Mouse (Mus musculus) forebrain, embryonic 16.5 days (tissue): Measurements from ENCODE around the gene Rftn1. TPM values are rescaled to one million over a fixed set of nuclear protein-coding genes. Genes with fewer than 3 reads are reported as not detected.
"Not testable (repeated sequence)": the region's sequence is repeated elsewhere in the genome, so short reads cannot be mapped to it uniquely, and the experiment has no call there.

Experiments
- ATAC-seq: fragments of 200-750 bp; cut with Nextera tagmentation; 2 replicates; pipeline ENCODE4 v1.8.0; 2017; ENCODE audit warnings: mild to moderate bottlenecking, moderate library complexity
- H3K27ac ChIP-seq: fragments of 300-500 bp; sonication (generic); 2 replicates; pipeline ENCODE4 v1.5.1; 2014; ENCODE audit warnings: low read length, control low read depth
- H3K27me3 ChIP-seq: fragments of 300-500 bp; sonication (generic); replicated peaks from 2 replicates; pipeline ENCODE4 v1.6.1; 2014; ENCODE audit warnings: low read length; ENCODE audit not compliant: control insufficient read depth, insufficient read depth
- H3K36me3 ChIP-seq: fragments of 300-500 bp; sonication (generic); 2 replicates; pipeline ENCODE4 v1.6.1; 2014; ENCODE audit not compliant: control insufficient read depth, insufficient read depth
- H3K4me1 ChIP-seq: fragments of 300-500 bp; sonication (generic); replicated peaks from 2 replicates; pipeline ENCODE4 v1.6.1; 2014; ENCODE audit warnings: low read length; ENCODE audit not compliant: control insufficient read depth, insufficient read depth
- H3K4me2 ChIP-seq: fragments of 300-500 bp; sonication (generic); 2 replicates; pipeline ENCODE4 v1.6.1; 2014; ENCODE audit warnings: mild to moderate bottlenecking, low read length, control low read depth
- H3K4me3 ChIP-seq: fragments of 300-500 bp; sonication (generic); replicated peaks from 2 replicates; pipeline ENCODE4 v1.5.1; 2014; ENCODE audit warnings: mild to moderate bottlenecking, low read length, control low read depth
- H3K9ac ChIP-seq: fragments of 300-500 bp; sonication (generic); replicated peaks from 2 replicates; pipeline ENCODE4 v1.6.1; 2014; ENCODE audit warnings: low read depth, low read length, control low read depth
- H3K9me3 ChIP-seq: fragments of 300-500 bp; sonication (generic); 2 replicates; pipeline ENCODE4 v1.6.1; 2016; ENCODE audit warnings: low read length; ENCODE audit not compliant: control insufficient read depth
- WGBS: fragments of 180-500 bp; shearing (Covaris S2); extraction: QIAGEN DNeasy Blood & Tissue Kit; methylation state at CpG from one replicate; pipeline ENCODE4 v1.1.7; 2014; 5-methylcytosine and 5-hydroxymethylcytosine counted together
- polyA plus RNA-seq: library from polyadenylated mRNA; unstranded; fragments of >200 nt; fragmentation: Nextera tagmentation; extraction: Ambion mirVana; gene quantifications from 2 replicates; pipeline ENCODE4 v1.2.1, GENCODE M21; 2015

Rftn1 gene
- polyA plus RNA-seq, 1 experiment from 2014 or later: 24.6 TPM

DNA sequence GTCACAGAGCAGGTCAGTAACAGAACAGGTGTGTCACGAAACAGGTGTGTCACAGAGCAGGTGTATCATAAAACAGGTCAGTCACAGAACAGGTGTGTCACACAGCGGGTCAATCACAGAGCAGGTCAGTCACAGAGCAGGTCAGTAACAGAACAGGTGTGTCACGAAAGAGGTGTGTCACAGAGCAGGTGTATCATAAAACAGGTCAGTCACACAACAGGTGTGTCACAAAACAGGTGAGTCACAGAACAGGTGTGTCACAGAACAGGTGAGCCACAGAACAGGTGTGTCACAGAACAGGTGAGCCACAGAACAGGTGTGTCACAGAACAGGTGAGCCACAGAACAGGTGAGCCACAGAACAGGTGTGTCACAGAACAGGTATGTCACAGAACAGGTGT lies 74.8 kb downstream of the Rftn1 start:
- H3K36me3 ChIP-seq, H3K4me1 ChIP-seq, ATAC-seq, H3K4me3 ChIP-seq, H3K9ac ChIP-seq, H3K9me3 ChIP-seq, H3K27me3 ChIP-seq, H3K4me2 ChIP-seq, H3K27ac ChIP-seq: not testable (repeated sequence)
- 96% methylated on average over 3 of the region's 3 CpGs for WGBS

DNA sequence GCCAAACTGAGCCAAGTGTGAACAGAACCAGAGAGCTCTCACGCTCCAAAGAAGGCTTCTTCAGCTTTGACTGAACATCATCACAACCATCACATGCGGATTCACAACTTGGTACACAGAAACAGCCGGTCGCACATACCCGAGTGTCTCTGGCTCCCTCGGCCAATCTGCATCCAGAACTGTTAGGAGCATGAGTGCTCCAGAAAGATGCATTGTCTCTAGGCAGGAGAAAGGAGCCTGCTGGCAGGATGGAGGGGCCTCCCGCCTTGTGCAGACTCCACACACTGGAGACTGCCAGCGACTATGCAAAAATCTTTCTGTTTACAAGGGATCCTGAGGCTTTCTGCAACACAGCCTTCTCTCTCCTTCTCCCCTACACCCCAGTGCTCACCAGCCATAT lies 75.8 kb downstream of the Rftn1 start:
- Histone ChIP-seq H3K4me2 (no peak overlapping the region), H3K36me3 (no peaks in the 10 kb centered on the region), H3K27me3 (no peaks in the 10 kb centered on the region), H3K9ac (no peak overlapping the region), H3K4me3 (no peak overlapping the region), H3K4me1 (0 out of 2 replicates have a peak, but pooled peaks cover 3% of the 10 kb centered on the region), H3K27ac (no peak overlapping the region), H3K9me3 (no peaks in the 10 kb centered on the region)
- peak; percentile 78 for ATAC-seq
- 71% methylated on average over 8 of the region's 8 CpGs for WGBS

DNA sequence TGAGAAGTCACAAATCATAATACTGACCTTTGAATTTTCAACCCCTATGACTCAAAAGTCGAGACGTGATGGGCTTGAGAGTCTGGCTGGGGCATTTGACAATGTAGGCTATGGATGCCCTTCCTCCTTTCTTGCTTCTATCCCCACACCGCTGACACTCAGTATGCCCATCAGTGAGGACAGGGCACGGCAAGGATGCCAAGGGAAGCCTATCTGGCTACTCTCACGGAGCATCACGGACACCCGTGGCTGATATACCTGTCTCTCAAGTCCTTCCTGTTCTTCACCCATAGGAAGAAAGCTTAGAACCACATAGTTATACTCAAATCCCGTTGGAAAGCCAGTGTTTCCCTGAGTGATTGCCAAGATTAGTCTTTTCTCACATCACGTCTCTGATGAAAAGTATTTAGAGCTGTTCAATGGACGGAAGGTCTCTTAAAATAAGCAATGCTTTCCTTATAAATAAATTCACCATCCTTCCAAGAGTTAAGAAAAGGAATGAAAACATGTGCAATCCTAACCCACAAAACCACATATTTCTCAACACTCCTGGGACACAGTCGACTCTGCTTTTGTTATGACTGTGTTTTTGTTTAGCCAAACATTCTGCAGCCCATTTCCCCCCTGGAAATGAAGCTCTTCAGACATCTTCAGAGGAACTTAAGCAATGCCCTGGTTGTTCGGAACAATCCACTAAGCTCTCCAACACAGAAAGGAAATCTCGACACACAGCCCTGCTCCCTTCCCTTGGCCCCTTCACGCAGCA lies 79.6 kb downstream of the Rftn1 start:
- Histone ChIP-seq H3K9ac (no peak overlapping the region), H3K4me3 (no peak overlapping the region), H3K4me1 (0 out of 2 replicates have a peak, but pooled peaks cover 3% of the 10 kb centered on the region), H3K36me3 (no peaks in the 10 kb centered on the region), H3K27ac (no peak overlapping the region), H3K4me2 (no peak overlapping the region), H3K27me3 (no peaks in the 10 kb centered on the region), H3K9me3 (no peaks in the 10 kb centered on the region)
- WGBS: 59% methylated on average over 14 of the region's 14 CpGs
- no peak for ATAC-seq

- WGBS: 98% methylated on average over 10 of the region's 10 CpGs
- Histone ChIP-seq H3K27me3 (no peaks in the 10 kb centered on the region), H3K4me3 (no peak overlapping the region), H3K36me3 (peaks cover 5% of the 10 kb centered on the region; the same call in 1 of the 2 replicates), H3K4me1 (0 out of 2 replicates have a peak, but pooled peaks cover 3% of the 10 kb centered on the region), H3K9me3 (peaks cover 6% of the 10 kb centered on the region), H3K9ac (no peak overlapping the region), H3K27ac (no peak overlapping the region), H3K4me2 (no peak overlapping the region)
- ATAC-seq: no peak
Observed at GRCm38 (mm10) chr17:50106811-50107210, 83.7 kb downstream of the Rftn1 start.

DNA sequence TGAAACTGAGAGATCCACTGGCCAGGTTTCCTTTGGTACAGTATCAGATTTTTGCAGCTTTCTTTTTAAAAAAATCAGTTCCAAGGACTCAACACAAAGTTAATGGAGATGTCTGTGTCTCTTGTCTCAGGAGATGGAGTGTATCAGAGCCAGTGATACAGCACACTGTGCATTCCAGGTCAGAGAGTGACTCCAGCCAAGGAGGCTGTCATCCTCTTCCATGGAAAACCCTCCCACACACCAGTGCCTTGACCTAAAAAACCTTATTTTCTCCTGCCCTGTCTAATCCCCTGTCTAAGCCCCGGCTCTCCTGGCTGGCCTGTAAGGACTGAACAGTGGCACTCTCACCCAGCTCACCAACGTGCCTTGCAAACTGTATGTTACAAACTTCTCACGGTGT lies 86.3 kb downstream of the Rftn1 start:
- ATAC-seq: no peak
- 94% methylated on average over 3 of the region's 3 CpGs for WGBS

GRCm38 (mm10) chr17:50101416-50101815 lies 89.1 kb downstream of the Rftn1 start:
- H3K9me3 ChIP-seq: peaks cover 6% of the 10 kb centered on the region
- H3K36me3 ChIP-seq: peaks cover 5% of the 10 kb centered on the region; the same call in 1 of the 2 replicates
- H3K4me2 ChIP-seq: no peak overlapping the region
- WGBS: 96% methylated on average over 3 of the region's 3 CpGs
- no peak for ATAC-seq
- H3K27ac ChIP-seq: no peak overlapping the region
- H3K4me1 ChIP-seq: peaks cover 10% of the 10 kb centered on the region
- H3K9ac ChIP-seq: no peak overlapping the region
- H3K27me3 ChIP-seq: no peaks in the 10 kb centered on the region
- no peak overlapping the region for H3K4me3 ChIP-seq

More for the DNA sequence above, 86.3 kb downstream of the Rftn1 start:
- H3K4me3 ChIP-seq: no peak overlapping the region
- H3K27me3 ChIP-seq: no peaks in the 10 kb centered on the region
- peaks cover 6% of the 10 kb centered on the region for H3K9me3 ChIP-seq
- H3K4me2 ChIP-seq: no peak overlapping the region
- peaks cover 5% of the 10 kb centered on the region; the same call in 1 of the 2 replicates for H3K36me3 ChIP-seq
- peaks cover 10% of the 10 kb centered on the region for H3K4me1 ChIP-seq
- H3K9ac ChIP-seq: no peak overlapping the region
- no peak overlapping the region for H3K27ac ChIP-seq

- H3K9ac ChIP-seq: no peak overlapping the region
- peaks cover 10% of the 10 kb centered on the region for H3K4me1 ChIP-seq
- peak; percentile 38; the same call in 1 of the 2 replicates for ATAC-seq
- no peaks in the 10 kb centered on the region for H3K27me3 ChIP-seq
- H3K27ac ChIP-seq: no peak overlapping the region
- no peaks in the 10 kb centered on the region for H3K36me3 ChIP-seq
- H3K9me3 ChIP-seq: peaks cover 2% of the 10 kb centered on the region
- no peak overlapping the region for H3K4me3 ChIP-seq
- H3K4me2 ChIP-seq: no peak overlapping the region
- WGBS: 64% methylated on average over 12 of the region's 12 CpGs
Observed at GRCm38 (mm10) chr17:50100070-50100469, 90.4 kb downstream of the Rftn1 start.

GRCm38 (mm10) chr17:50099378-50099777 lies 91.1 kb downstream of the Rftn1 start:
- no peak for ATAC-seq
- H3K4me2 ChIP-seq: no peak overlapping the region
- H3K4me1 ChIP-seq: peaks cover 10% of the 10 kb centered on the region
- H3K9ac ChIP-seq: no peak overlapping the region
- no peaks in the 10 kb centered on the region for H3K27me3 ChIP-seq
- 67% methylated on average over 8 of the region's 8 CpGs for WGBS
- H3K9me3 ChIP-seq: no peaks in the 10 kb centered on the region
- no peak overlapping the region for H3K4me3 ChIP-seq
- no peaks in the 10 kb centered on the region for H3K36me3 ChIP-seq
- H3K27ac ChIP-seq: peak overlapping the region; percentile 33; the same call in 1 of the 2 replicates

DNA sequence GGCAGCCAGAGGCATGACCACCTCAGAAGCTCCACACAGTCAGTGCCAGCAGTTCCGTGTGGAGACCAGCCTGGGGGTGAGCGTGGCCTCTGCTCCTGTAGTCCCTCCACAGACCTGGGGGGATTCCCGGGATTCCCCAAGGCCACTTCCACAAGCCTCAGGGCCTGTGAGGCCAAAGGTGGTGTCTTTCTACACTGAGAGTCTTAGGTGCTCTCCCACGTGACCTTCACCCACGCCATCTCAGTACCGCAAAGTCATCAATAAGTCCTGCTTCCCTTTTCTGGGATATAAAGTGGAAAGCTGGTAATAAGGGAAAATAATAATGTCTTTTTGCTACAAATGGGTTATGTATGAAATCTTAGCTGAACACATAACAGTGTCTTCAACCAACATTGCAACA lies 92.2 kb downstream of the Rftn1 start:
- Histone ChIP-seq H3K4me2 (no peak overlapping the region), H3K4me1 (peaks cover 13% of the 10 kb centered on the region), H3K9me3 (no peaks in the 10 kb centered on the region), H3K9ac (no peak overlapping the region), H3K27me3 (no peaks in the 10 kb centered on the region), H3K36me3 (no peaks in the 10 kb centered on the region), H3K27ac (no peak overlapping the region), H3K4me3 (no peak overlapping the region)
- no peak for ATAC-seq
- WGBS: 93% methylated on average over 6 of the region's 6 CpGs
